In the genomic region with DNA sequence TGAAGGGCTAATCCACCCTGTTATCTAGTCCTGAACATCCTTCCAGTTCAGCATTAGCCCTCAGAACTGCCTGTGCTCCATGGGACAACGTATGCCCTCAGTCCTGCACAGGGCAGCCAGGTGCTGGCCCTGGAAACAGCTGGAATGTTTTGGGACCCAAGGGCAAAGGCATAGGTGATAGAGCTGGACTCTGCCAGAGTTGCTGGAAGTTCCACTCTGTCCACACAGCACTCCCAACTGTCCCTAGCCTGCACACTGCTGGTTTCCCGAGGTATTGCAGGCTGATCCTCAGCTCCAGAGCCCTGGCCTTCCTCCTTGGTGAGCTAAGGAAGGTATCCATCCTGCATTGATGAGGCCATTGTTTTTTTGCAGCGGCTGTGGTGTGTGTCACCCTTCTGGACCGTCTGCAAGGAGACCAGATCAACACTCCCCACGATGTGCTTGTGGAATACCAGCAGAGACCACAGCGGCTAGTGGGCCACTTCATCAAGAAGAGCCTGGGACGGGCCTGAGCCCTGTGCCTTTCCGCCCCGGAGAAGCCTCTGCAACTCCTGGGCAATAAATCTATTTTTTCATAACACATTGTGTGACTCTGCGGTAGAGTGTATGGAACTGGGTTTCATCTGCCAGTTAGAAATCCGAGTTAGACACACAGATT, we compare ENCODE assay signal across 8 mouse cellular contexts. TPM values are rescaled to one million over a fixed set of nuclear protein-coding genes. Genes with fewer than 3 reads are reported as not detected.
DNase-seq lines count a peak whose midpoint lies in the region; ATAC-seq and TF ChIP-seq lines count a peak whose summit lies in the region.

No protein-coding gene starts in this region.

- WGBS in intestine, embryonic 14.5 days: 64% methylated on average over 11 of the region's 11 CpGs
- WGBS in midbrain, embryonic 12.5 days: 70% methylated on average over 11 of the region's 11 CpGs

- H3K4me3 ChIP-seq in gastrocnemius, adult 2 months: no peak overlapping the region
- no peak overlapping the region for H3K4me3 ChIP-seq in G1E (ENCODE audit: low read depth, low read length)
- no peak overlapping the region for H3K4me3 ChIP-seq in intestine, embryonic 14.5 days (ENCODE audit: low read depth, low read length)
- H3K4me3 ChIP-seq in midbrain, embryonic 12.5 days: no peak overlapping the region

- H3K27me3 ChIP-seq in G1E (ENCODE audit: insufficient read depth, low read length): peaks cover 15% of the 10 kb centered on the region
- H3K27me3 ChIP-seq in intestine, embryonic 14.5 days (replicated peaks; ENCODE audit: control insufficient read depth, insufficient read depth, low read length): no peaks in the 10 kb centered on the region
- H3K27me3 ChIP-seq in midbrain, embryonic 12.5 days: no peaks in the 10 kb centered on the region

- no peak overlapping the region for H3K4me2 ChIP-seq in intestine, embryonic 14.5 days (ENCODE audit: low read length)
- H3K4me2 ChIP-seq in midbrain, embryonic 12.5 days (replicated peaks): no peak overlapping the region

- H3K27ac ChIP-seq in gastrocnemius, adult 2 months: no peak overlapping the region
- H3K27ac ChIP-seq in intestine, embryonic 14.5 days (ENCODE audit: low read depth): no peak overlapping the region
- H3K27ac ChIP-seq in midbrain, embryonic 12.5 days (replicated peaks): no peak overlapping the region

- intact Hi-C loops in gastrocnemius, adult 2 months (cut with DNase I): loop anchor here (1.0 kb wide), 1 partner anchor 152 kb away; no protein-coding TSS in a partner anchor
- intact Hi-C loops in left cerebral cortex, postnatal 25 days (cut with DNase I): loop anchor here (1.0 to 10.0 kb wide), 4 partner anchors 152 to 711 kb away; no protein-coding TSS in a partner anchor

- peaks cover 41% of the 10 kb centered on the region for H3K36me3 ChIP-seq in G1E (replicated peaks)
- H3K36me3 ChIP-seq in intestine, embryonic 14.5 days (ENCODE audit: control insufficient read depth, insufficient read depth, low read length): no peaks in the 10 kb centered on the region
- no peaks in the 10 kb centered on the region for H3K36me3 ChIP-seq in midbrain, embryonic 12.5 days

- TF ChIP-seq CTCF in gastrocnemius, adult 2 months (IDR thresholded peaks at IDR 0.05): peak; percentile 30; the same call in 1 of the 2 replicates
- peak; percentile 17; the same call in 1 of the 2 replicates for TF ChIP-seq CTCF in G1E (IDR thresholded peaks at IDR 0.05; ENCODE audit: low read depth, low read length)

- no peak overlapping the region for H3K9ac ChIP-seq in intestine, embryonic 14.5 days (ENCODE audit: low read length)
- no peak overlapping the region for H3K9ac ChIP-seq in midbrain, embryonic 12.5 days (replicated peaks)

- H3K9me3 ChIP-seq in G1E (replicated peaks): no peaks in the 10 kb centered on the region
- no peaks in the 10 kb centered on the region for H3K9me3 ChIP-seq in intestine, embryonic 14.5 days (ENCODE audit: control insufficient read depth, low read length)
- no peaks in the 10 kb centered on the region for H3K9me3 ChIP-seq in midbrain, embryonic 12.5 days

- peak; percentile 15; the same call in 1 of the 2 replicates for ATAC-seq in G1E (ENCODE audit: extremely low read depth, insufficient number of reproducible peaks, low FRiP score, poor library complexity, severe bottlenecking)
- 0 out of 2 replicates have a peak, but pooled peaks have one; percentile 67 for ATAC-seq in intestine, embryonic 14.5 days (replicated peaks; ENCODE audit: low FRiP score, low TSS enrichment, low read depth)
- peak; percentile 50; the same call in 1 of the 2 replicates for ATAC-seq in midbrain, embryonic 12.5 days (ENCODE audit: low FRiP score, low read depth)

- no peak for DNase-seq in gastrocnemius, adult 2 months
- no peak for DNase-seq in gastrocnemius, postnatal 4 days (ENCODE audit: low spot score in 2 of 2)
- DNase-seq in G1E (ENCODE audit: low spot score): no peak
- DNase-seq in intestine, embryonic 14.5 days (ENCODE audit: low spot score): no peak
- no peak for DNase-seq in left cerebral cortex, postnatal 25 days (ENCODE audit: low spot score in 2 of 2)
- no peak for DNase-seq in frontal cortex, adult 2 months (ENCODE audit: extremely low spot score in 1 of 2, low spot score in 1 of 2)
- DNase-seq in frontal cortex, postnatal 10 days (ENCODE audit: low spot score in 2 of 2): no peak

- no peaks in the 10 kb centered on the region; the same call in 1 of the 2 replicates for H3K4me1 ChIP-seq in G1E (ENCODE audit: insufficient read depth, low read depth, low read length)
- H3K4me1 ChIP-seq in intestine, embryonic 14.5 days (replicated peaks; ENCODE audit: control insufficient read depth, insufficient read depth, low read length): no peaks in the 10 kb centered on the region
- H3K4me1 ChIP-seq in midbrain, embryonic 12.5 days: no peaks in the 10 kb centered on the region

RNA-seq across cellular contexts. Expression of a gene that starts 17.8 kb away (rescaled TPM):
- under 1 TPM in 1 of 2 experiments, not detected in 1; 0.59 TPM for total RNA-seq in gastrocnemius, adult 2 months (2021)
- 1 to 10 TPM; 7.5 TPM for total RNA-seq in gastrocnemius, postnatal 4 days (2021)
- total RNA-seq in G1E (2014; fragmentation: Nextera tagmentation) (23.7 and 37.0 TPM in 2 replicates), G1E (2017) (76.5 and 83.8 TPM in 2 replicates)
- 3.0 and 3.3 TPM in 2 replicates for polyA plus RNA-seq in G1E (2012)
- 4.7 and 6.7 TPM in 2 replicates for polyA plus RNA-seq in intestine, embryonic 14.5 days (2014; fragmentation: Nextera tagmentation; extraction: Ambion mirVana)
- polyA plus RNA-seq in midbrain, embryonic 12.5 days (2016; fragmentation: Nextera tagmentation; extraction: Ambion mirVana): 4.1 and 4.4 TPM in 2 replicates
- total RNA-seq in left cerebral cortex, postnatal 25 days (2021): 1 to 10 TPM; 2.2 to 2.5 TPM
- 5.9 and 8.4 TPM in 2 replicates for polyA plus RNA-seq in frontal cortex, adult 2 months (2012; rRNA removed)

RNA-seq across cellular contexts. Expression of a gene that starts 56.0 kb away (rescaled TPM):
- not detected for total RNA-seq in gastrocnemius, adult 2 months (2021)
- under 1 TPM in 1 of 2 experiments, not detected in 1; 0.03 TPM for total RNA-seq in gastrocnemius, postnatal 4 days (2021)
- total RNA-seq in G1E (2014; fragmentation: Nextera tagmentation) (0.05 TPM in 1 of 2 replicates, not detected in the other), G1E (2017) (0.06 and 0.22 TPM in 2 replicates)
- polyA plus RNA-seq in G1E (2012): not detected in 2 replicates
- 0.03 and 0.07 TPM in 2 replicates for polyA plus RNA-seq in intestine, embryonic 14.5 days (2014; fragmentation: Nextera tagmentation; extraction: Ambion mirVana)
- 0.01 TPM in 1 of 2 replicates, not detected in the other for polyA plus RNA-seq in midbrain, embryonic 12.5 days (2016; fragmentation: Nextera tagmentation; extraction: Ambion mirVana)
- under 1 TPM; 0.05 TPM for total RNA-seq in left cerebral cortex, postnatal 25 days (2021)
- 0.02 and 0.04 TPM in 2 replicates for polyA plus RNA-seq in frontal cortex, adult 2 months (2012; rRNA removed)

Comparison
In these comparisons a context has a peak if more than half of its experiments do, and no peak if none do; other contexts are left out.
1. ATAC-seq: peak in every context shown above with its lines; median percentile 67 in intestine, embryonic 14.5 days; 50 in midbrain, embryonic 12.5 days; 15 in G1E.